Mouse (Mus musculus) lung, adult 2 months (tissue): ENCODE results near the gene Tuba4a.

Source experiments
- CTCF ChIP-seq: fragments of 200-500 bp; IDR thresholded peaks from 2 replicates; pipeline ENCODE4 v1.5.1; 2011; ENCODE audit warnings: mild to moderate bottlenecking, low read length, control low read depth; ENCODE audit not compliant: insufficient read depth
- POLR2A ChIP-seq: fragments of 200-500 bp; IDR thresholded peaks from 2 replicates; pipeline ENCODE4 v1.6.1; 2011; ENCODE audit warnings: low read depth, mild to moderate bottlenecking, control low read depth, low read length, borderline replicate concordance; ENCODE audit errors: extremely low read depth

GRCm38 (mm10) chr1:75180105-75180590 is 39.5 kb downstream of the Tuba4a start, which contains the start of gene Abcb6:
- TF ChIP-seq CTCF: no peak
- TF ChIP-seq POLR2A: peak; percentile 52; the same call in 1 of the 2 replicates
